Mouse (Mus musculus) forebrain, embryonic 14.5 days (tissue): ENCODE measurements around the gene Grik4. TPM values are rescaled to one million over a fixed set of nuclear protein-coding genes. Genes with fewer than 3 reads are reported as not detected.

Experiments
- ATAC-seq: fragments of 200-750 bp; cut with Nextera tagmentation; 2 replicates; pipeline ENCODE4 v1.8.0; 2017; ENCODE audit warnings: mild to moderate bottlenecking, moderate library complexity
- DNase-seq: peaks from one replicate; pipeline ENCODE4 v3.0.0-alpha.2; 2015; ENCODE audit warnings: low spot score
- H3K27ac ChIP-seq: fragments of 300-500 bp; sonication (generic); 2 replicates; pipeline ENCODE4 v1.5.1; 2014; ENCODE audit warnings: low read depth, mild to moderate bottlenecking, control low read depth, low read length, moderate library complexity
- H3K27me3 ChIP-seq: fragments of 300-500 bp; sonication (generic); replicated peaks from 2 replicates; pipeline ENCODE4 v1.6.1; 2014; ENCODE audit warnings: low read length, control low read depth, mixed read lengths; ENCODE audit not compliant: control insufficient read depth, insufficient read depth
- H3K36me3 ChIP-seq: fragments of 300-500 bp; sonication (generic); 2 replicates; pipeline ENCODE4 v1.6.1; 2014; ENCODE audit warnings: low read length, control low read depth; ENCODE audit not compliant: control insufficient read depth, insufficient read depth
- H3K4me1 ChIP-seq: fragments of 300-500 bp; sonication (generic); 2 replicates; pipeline ENCODE4 v1.6.1; 2014; ENCODE audit warnings: antibody characterized with exemption, low read length, control low read depth; ENCODE audit not compliant: control insufficient read depth, insufficient read depth
- H3K4me2 ChIP-seq: fragments of 300-500 bp; sonication (generic); 2 replicates; pipeline ENCODE4 v1.6.1; 2014; ENCODE audit warnings: mild to moderate bottlenecking, control low read depth, low read length
- H3K4me3 ChIP-seq: fragments of 300-500 bp; sonication (generic); 2 replicates; pipeline ENCODE4 v1.5.1; 2014; ENCODE audit warnings: low read depth, low read length, control low read depth
- H3K9ac ChIP-seq: fragments of 300-500 bp; sonication (generic); 2 replicates; pipeline ENCODE4 v1.6.1; 2014; ENCODE audit warnings: mild to moderate bottlenecking, low read length, control low read depth, moderate library complexity
- H3K9me3 ChIP-seq: fragments of 300-500 bp; sonication (generic); replicated peaks from 2 replicates; pipeline ENCODE4 v1.6.1; 2016; ENCODE audit warnings: low read length, control low read depth, mixed read lengths; ENCODE audit not compliant: control insufficient read depth
- whole genome bisulfite sequencing: fragments of 180-500 bp; shearing (Covaris S2); extraction: QIAGEN DNeasy Blood & Tissue Kit; methylation state at CpG from one replicate; pipeline ENCODE4 v1.1.7; 2014; 5-methylcytosine and 5-hydroxymethylcytosine counted together
- polyA plus RNA-seq: library from polyadenylated mRNA; unstranded; fragments of >200 nt; fragmentation: Nextera tagmentation; extraction: Ambion mirVana; gene quantifications from 2 replicates; pipeline ENCODE4 v1.2.1, GENCODE M21; 2014

Gene Grik4
- polyA plus RNA-seq, 1 experiment from 2014 or later = 1.4 TPM

GRCm38 (mm10) chr9:42486913-42487312, 457.4 kb downstream of the Grik4 start:
- Histone ChIP-seq H3K4me1 (peaks cover 8% of the 10 kb centered on the region), H3K9ac (no peak overlapping the region), H3K27ac (no peak overlapping the region), H3K27me3 (no peaks in the 10 kb centered on the region), H3K36me3 (no peaks in the 10 kb centered on the region), H3K4me3 (no peak overlapping the region), H3K9me3 (no peaks in the 10 kb centered on the region), H3K4me2 (no peak overlapping the region)
- ATAC-seq (no peak), DNase-seq (no peak)
- 88% methylated on average over 4 of the region's 4 CpGs for WGBS

- no peaks in the 10 kb centered on the region for H3K4me1 ChIP-seq
- H3K9ac ChIP-seq = no peak overlapping the region
- H3K36me3 ChIP-seq = no peaks in the 10 kb centered on the region
- no peaks in the 10 kb centered on the region for H3K9me3 ChIP-seq
- WGBS = 98% methylated on average over 1 of the region's 1 CpGs
- no peak for DNase-seq
- H3K27ac ChIP-seq = no peak overlapping the region
- no peaks in the 10 kb centered on the region for H3K27me3 ChIP-seq
- H3K4me2 ChIP-seq = no peak overlapping the region
- ATAC-seq = no peak
- H3K4me3 ChIP-seq = no peak overlapping the region
Observed at GRCm38 (mm10) chr9:42484667-42485066, 459.6 kb downstream of the Grik4 start.

- WGBS = 91% methylated on average over 1 of the region's 1 CpGs
Observed at GRCm38 (mm10) chr9:42482944-42483343, 461.3 kb downstream of the Grik4 start.

GRCm38 (mm10) chr9:42476166-42476565, 468.1 kb downstream of the Grik4 start:
- ATAC-seq = no peak
- no peak overlapping the region for H3K27ac ChIP-seq
- no peak overlapping the region for H3K4me3 ChIP-seq
- H3K27me3 ChIP-seq = no peaks in the 10 kb centered on the region
- 88% methylated on average over 4 of the region's 4 CpGs for WGBS
- no peak overlapping the region for H3K9ac ChIP-seq
- H3K4me2 ChIP-seq = no peak overlapping the region
- H3K9me3 ChIP-seq = no peaks in the 10 kb centered on the region
- H3K36me3 ChIP-seq = no peaks in the 10 kb centered on the region
- peaks cover 9% of the 10 kb centered on the region for H3K4me1 ChIP-seq
- no peak for DNase-seq

More at GRCm38 (mm10) chr9:42482944-42483343, 461.3 kb downstream of the Grik4 start:
- no peaks in the 10 kb centered on the region for H3K27me3 ChIP-seq
- H3K27ac ChIP-seq = no peak overlapping the region
- no peak overlapping the region for H3K4me2 ChIP-seq
- no peaks in the 10 kb centered on the region for H3K4me1 ChIP-seq
- no peak overlapping the region for H3K4me3 ChIP-seq
- ATAC-seq (no peak), DNase-seq (no peak)
- H3K36me3 ChIP-seq = no peaks in the 10 kb centered on the region
- no peaks in the 10 kb centered on the region for H3K9me3 ChIP-seq
- H3K9ac ChIP-seq = no peak overlapping the region

- H3K27ac ChIP-seq = no peak overlapping the region
- H3K4me1 ChIP-seq = peaks cover 18% of the 10 kb centered on the region
- H3K36me3 ChIP-seq = 0 out of 2 replicates have a peak, but pooled peaks cover 5% of the 10 kb centered on the region
- H3K9ac ChIP-seq = no peak overlapping the region
- H3K4me2 ChIP-seq = no peak overlapping the region
- no peaks in the 10 kb centered on the region for H3K9me3 ChIP-seq
- ATAC-seq = no peak
- no peak for DNase-seq
- H3K27me3 ChIP-seq = no peaks in the 10 kb centered on the region
- no peak overlapping the region for H3K4me3 ChIP-seq
- WGBS = 91% methylated on average over 8 of the region's 8 CpGs
Observed at GRCm38 (mm10) chr9:42474244-42474643, 470.0 kb downstream of the Grik4 start.

GRCm38 (mm10) chr9:42471921-42472747, 472.2 kb downstream of the Grik4 start:
- peak; percentile 99 for DNase-seq
- Histone ChIP-seq H3K36me3 (0 out of 2 replicates have a peak, but pooled peaks cover 7% of the 10 kb centered on the region), H3K9me3 (no peaks in the 10 kb centered on the region), H3K4me2 (peak overlapping the region; percentile 75), H3K9ac (peak overlapping the region; percentile 86), H3K27ac (peak overlapping the region; percentile 76), H3K27me3 (no peaks in the 10 kb centered on the region), H3K4me1 (peaks cover 18% of the 10 kb centered on the region), H3K4me3 (peak overlapping the region; percentile 86)
- ATAC-seq = peak; percentile 97
- 5% methylated on average over 49 of the region's 49 CpGs for WGBS

- Histone ChIP-seq H3K9me3 (no peaks in the 10 kb centered on the region), H3K9ac (peak overlapping the region; percentile 86), H3K4me1 (peaks cover 18% of the 10 kb centered on the region), H3K4me3 (peak overlapping the region; percentile 86), H3K4me2 (peak overlapping the region; percentile 75), H3K36me3 (0 out of 2 replicates have a peak, but pooled peaks cover 7% of the 10 kb centered on the region), H3K27ac (no peak overlapping the region), H3K27me3 (no peaks in the 10 kb centered on the region)
- no peak for ATAC-seq
- peak; percentile 38 for DNase-seq
- 39% methylated on average over 4 of the region's 4 CpGs for WGBS
Observed at GRCm38 (mm10) chr9:42471214-42471613, 473.1 kb downstream of the Grik4 start.

GRCm38 (mm10) chr9:42469323-42469722, 475.0 kb downstream of the Grik4 start:
- Histone ChIP-seq H3K9me3 (no peaks in the 10 kb centered on the region), H3K9ac (no peak overlapping the region), H3K4me1 (peaks cover 18% of the 10 kb centered on the region), H3K27me3 (no peaks in the 10 kb centered on the region), H3K4me3 (no peak overlapping the region), H3K4me2 (no peak overlapping the region), H3K36me3 (0 out of 2 replicates have a peak, but pooled peaks cover 7% of the 10 kb centered on the region), H3K27ac (no peak overlapping the region)
- ATAC-seq (no peak), DNase-seq (no peak)
- WGBS = 94% methylated on average over 15 of the region's 15 CpGs

GRCm38 (mm10) chr9:42468360-42468759, 475.9 kb downstream of the Grik4 start:
- ATAC-seq (no peak), DNase-seq (no peak)
- H3K27ac ChIP-seq = no peak overlapping the region
- H3K4me1 ChIP-seq = peaks cover 18% of the 10 kb centered on the region
- H3K4me2 ChIP-seq = no peak overlapping the region
- H3K9ac ChIP-seq = no peak overlapping the region
- no peaks in the 10 kb centered on the region for H3K9me3 ChIP-seq
- 96% methylated on average over 5 of the region's 5 CpGs for WGBS
- H3K4me3 ChIP-seq = no peak overlapping the region
- H3K36me3 ChIP-seq = 0 out of 2 replicates have a peak, but pooled peaks cover 7% of the 10 kb centered on the region
- H3K27me3 ChIP-seq = no peaks in the 10 kb centered on the region
